Mouse (Mus musculus) adrenal gland, adult 10 weeks (tissue): ENCODE data around the gene Hist2h3b. TPM values are rescaled to one million over a fixed set of nuclear protein-coding genes. Genes with fewer than 3 reads are reported as not detected.

ENCODE experiments used
- polyA plus RNA-seq: library from polyadenylated mRNA; stranded (reverse); fragments of 350-450 nt; fragmentation: Illumina TruSeq; extraction: RNeasy Lipid Tissue Mini Kit (QIAGEN cat#74804); gene quantifications from one replicate; pipeline ENCODE4 v1.2.3, GENCODE M21; 2014; ENCODE audit warnings: low read depth, low replicate concordance

The Hist2h3b gene
- not detected for polyA plus RNA-seq

DNA sequence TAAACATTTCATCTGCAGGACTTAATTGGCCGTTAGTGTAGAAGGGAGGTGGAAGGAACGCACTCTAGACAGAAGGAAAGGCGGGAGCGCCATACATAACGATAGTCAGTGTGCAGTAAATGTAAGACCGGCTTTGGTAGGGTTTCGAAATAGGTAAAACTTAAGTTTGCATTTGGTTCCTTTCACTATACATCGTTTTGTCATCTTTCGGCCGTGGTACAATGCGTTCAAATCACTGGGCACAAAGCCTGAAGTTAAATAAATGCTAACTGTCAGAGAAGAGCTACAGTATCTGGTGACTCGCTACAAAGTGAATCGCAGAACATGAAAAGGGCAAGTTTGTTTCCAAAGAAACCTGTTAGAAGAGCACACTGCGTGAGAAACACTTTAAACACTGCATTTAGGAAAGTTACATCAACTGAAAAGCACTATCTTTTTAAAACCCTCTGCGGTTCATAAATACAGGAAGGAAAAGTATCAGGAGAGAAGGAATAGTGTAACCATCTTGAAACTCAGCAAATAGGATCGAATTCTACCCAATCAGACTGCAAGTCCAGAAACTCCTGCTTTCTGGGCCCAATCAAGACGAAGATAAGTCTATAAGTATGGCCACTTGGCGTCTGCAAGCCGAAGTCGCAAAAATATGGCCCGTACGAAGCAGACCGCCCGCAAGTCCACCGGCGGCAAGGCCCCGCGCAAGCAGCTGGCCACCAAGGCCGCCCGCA, at the start of gene Hist2h3b:
Hist2h3b (plus strand) TSS at position 604 of the 725 bp plus-strand sequence.

DNA sequence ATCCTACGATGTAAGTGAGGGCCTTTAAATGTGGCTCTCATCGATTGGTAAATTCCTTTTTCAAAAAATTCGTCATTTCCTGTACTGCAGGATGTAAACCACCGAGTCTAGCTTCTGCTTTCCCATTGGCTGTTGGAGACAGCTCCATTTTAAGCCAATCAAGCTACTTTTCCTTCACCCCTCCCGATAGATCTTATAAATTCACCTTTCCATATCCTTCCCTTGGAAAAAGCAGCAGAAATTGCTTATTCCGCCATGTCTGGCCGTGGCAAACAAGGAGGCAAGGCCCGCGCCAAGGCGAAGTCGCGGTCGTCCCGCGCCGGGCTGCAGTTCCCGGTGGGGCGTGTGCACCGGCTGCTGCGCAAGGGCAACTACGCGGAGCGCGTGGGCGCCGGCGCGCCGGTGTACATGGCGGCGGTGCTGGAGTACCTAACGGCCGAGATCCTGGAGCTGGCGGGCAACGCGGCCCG, 48.8 kb upstream of the Hist2h3b start, which contains the start of the genes Bola1 and Hist2h2ab:
Bola1 (minus strand) TSS at position 49 of the 470 bp plus-strand sequence.
Hist2h2ab (plus strand) TSS at position 205 of the 470 bp plus-strand sequence.

DNA sequence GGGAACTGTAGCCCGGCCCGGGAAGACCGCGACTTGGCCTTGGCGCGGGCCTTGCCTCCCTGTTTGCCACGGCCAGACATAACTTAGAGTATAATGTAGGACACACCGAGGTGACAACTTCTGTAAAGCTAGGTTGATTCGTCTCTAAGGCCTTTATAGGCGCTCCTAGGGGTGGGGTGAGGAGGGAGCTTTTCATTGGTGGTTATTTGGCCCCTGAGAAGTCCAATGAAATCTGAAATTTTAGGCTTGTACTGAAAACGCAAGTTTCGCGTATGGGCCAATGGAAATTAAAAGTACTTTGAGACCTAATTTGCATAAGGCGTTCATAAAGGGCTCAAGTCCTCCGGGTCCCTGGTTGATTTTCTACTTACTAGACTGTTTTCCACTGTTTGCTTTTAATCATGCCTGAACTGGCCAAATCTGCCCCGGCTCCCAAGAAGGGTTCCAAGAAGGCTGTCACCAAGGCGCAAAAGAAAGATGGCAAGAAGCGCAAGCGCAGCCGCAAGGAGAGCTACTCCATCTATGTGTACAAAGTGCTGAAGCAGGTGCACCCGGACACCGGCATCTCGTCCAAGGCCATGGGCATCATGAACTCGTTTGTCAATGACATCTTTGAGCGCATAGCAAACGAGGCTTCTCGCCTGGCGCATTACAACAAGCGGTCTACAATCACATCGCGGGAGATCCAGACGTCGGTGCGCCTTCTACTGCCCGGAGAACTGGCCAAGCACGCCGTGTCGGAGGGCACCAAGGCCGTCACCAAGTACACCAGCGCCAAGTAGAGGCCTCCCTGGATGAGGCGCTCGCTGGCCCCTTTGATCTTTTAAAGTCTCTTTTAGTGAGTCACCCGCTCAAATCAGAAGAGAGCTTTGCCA, 47.5 kb upstream of the Hist2h3b start, which contains the start of the genes Hist2h2ac and Hist2h2be:
Hist2h2ac (minus strand) TSS at position 116 of the 875 bp plus-strand sequence.
Hist2h2be (plus strand) TSS at position 355 of the 875 bp plus-strand sequence.

GRCm38 (mm10) chr3:96238954-96239793, 29.3 kb upstream of the Hist2h3b start, which contains the start of gene Hist2h3c2:
Hist2h3c2 (minus strand) TSS chr3:96239127.

GRCm38 (mm10) chr3:96239949-96240798, 28.3 kb upstream of the Hist2h3b start, which contains the start of gene Hist2h2aa2:
Hist2h2aa2 (minus strand) TSS chr3:96240276.

DNA sequence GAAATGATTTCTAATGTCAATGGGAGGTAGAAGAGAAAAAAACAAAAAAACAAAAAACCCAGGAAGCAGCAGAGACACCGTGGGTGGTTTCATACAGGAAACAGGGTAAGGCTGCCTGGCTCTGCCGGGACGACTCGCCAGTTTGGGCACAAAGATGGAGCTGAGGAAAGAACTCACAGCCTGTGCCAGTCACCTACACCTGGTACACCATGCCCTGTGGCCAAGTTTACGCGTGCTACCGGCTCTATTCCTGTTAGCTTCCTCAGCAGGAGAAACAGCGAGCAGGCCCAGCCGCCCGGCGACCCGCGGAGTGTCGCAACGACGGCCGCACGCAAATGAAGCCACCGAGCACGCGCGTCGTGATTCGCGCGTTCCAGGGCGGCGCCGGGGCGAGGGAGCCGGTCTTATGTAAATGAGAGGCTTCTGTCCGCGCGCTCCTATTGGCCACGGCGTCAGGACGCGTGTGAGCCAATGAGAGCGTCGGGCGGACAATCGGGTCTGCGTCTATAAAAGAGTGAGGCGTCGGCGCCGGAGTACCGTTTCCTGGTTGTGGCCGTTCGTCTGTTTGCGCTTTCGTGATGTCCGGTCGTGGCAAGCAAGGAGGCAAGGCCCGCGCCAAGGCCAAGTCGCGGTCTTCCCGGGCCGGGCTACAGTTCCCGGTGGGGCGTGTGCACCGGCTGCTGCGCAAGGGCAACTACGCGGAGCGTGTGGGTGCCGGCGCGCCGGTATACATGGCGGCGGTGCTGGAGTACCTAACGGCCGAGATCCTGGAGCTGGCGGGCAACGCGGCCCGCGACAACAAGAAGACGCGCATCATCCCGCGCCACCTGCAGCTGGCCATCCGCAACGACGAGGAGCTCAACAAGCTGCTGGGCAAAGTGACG, 23.2 kb upstream of the Hist2h3b start, which contains the start of gene Hist2h2aa1:
Hist2h2aa1 (plus strand) TSS at position 495 of the 884 bp plus-strand sequence.

GRCm38 (mm10) chr3:96246427-96246856, 22.0 kb upstream of the Hist2h3b start, which contains the start of gene Hist2h3c1:
Hist2h3c1 (plus strand) TSS chr3:96246685.

GRCm38 (mm10) chr3:96262979-96263550, 5.4 kb upstream of the Hist2h3b start, which contains the start of gene Hist2h4:
Hist2h4 (minus strand) TSS chr3:96263311.

GRCm38 (mm10) chr3:96269511-96270474, 1.3 kb downstream of the Hist2h3b start, which contains the start of gene Hist2h2bb:
Hist2h2bb (plus strand) TSS chr3:96269752.

DNA sequence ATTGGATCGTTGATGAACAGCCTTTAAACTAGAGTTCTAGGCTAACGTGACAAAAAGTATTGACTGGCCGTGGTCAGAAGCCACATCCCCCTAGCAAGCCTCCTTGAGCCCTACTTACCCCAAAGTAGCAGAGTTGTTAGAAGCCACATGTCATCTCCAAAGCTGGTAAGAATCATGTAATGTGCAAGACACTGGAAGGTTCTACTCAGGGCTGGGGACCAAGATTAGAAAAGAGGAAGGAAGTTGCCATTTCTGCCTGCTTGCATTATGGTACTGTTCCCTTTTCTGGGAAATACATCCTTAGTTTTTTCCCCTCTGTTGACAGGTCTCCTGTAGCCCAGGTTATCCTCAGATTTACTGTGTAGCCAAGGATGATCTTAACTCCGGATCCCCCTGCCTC, 25.3 kb downstream of the Hist2h3b start, which contains the start of gene Fcgr1:
Fcgr1 (minus strand) TSS at position 183 of the 400 bp plus-strand sequence.

Other genes starting within 250 kb of the Hist2h3b start
- gene Vps45, start 210.2 kb upstream of the Hist2h3b start, polyA plus RNA-seq = 74.0 TPM
- gene Otud7b, start 164.1 kb upstream of the Hist2h3b start, polyA plus RNA-seq = 26.7 TPM
- 15.3 TPM for gene Mtmr11, start 106.7 kb upstream of the Hist2h3b start, polyA plus RNA-seq
- 15.0 TPM for gene Sf3b4, start 96.3 kb upstream of the Hist2h3b start, polyA plus RNA-seq
- gene Sv2a, start 87.5 kb upstream of the Hist2h3b start, polyA plus RNA-seq = 3.7 TPM
- 4.2 TPM for gene Bola1, start 48.9 kb upstream of the Hist2h3b start, polyA plus RNA-seq
- gene Hist2h2ab, start 48.8 kb upstream of the Hist2h3b start, polyA plus RNA-seq = not detected
- not detected for gene Hist2h2ac, start 47.8 kb upstream of the Hist2h3b start, polyA plus RNA-seq
- gene Hist2h2be, start 47.5 kb upstream of the Hist2h3b start, polyA plus RNA-seq = 23.5 TPM
- gene Hist2h3c2, start 29.5 kb upstream of the Hist2h3b start, polyA plus RNA-seq = 8.0 TPM
- not detected for gene Hist2h2aa2, start 28.4 kb upstream of the Hist2h3b start, polyA plus RNA-seq
- gene Hist2h2aa1, start 23.2 kb upstream of the Hist2h3b start, polyA plus RNA-seq = not detected
- gene Hist2h3c1, start 22.0 kb upstream of the Hist2h3b start, polyA plus RNA-seq = 46.1 TPM
- gene Hist2h4, start 5.3 kb upstream of the Hist2h3b start, polyA plus RNA-seq = 0.99 TPM
- gene Hist2h2bb, start 1.1 kb downstream of the Hist2h3b start, polyA plus RNA-seq = not detected
- gene Fcgr1, start 25.3 kb downstream of the Hist2h3b start, polyA plus RNA-seq = 0.99 TPM
- gene BC107364, start 183.7 kb downstream of the Hist2h3b start, polyA plus RNA-seq = not detected